Mouse (Mus musculus): ENCODE results near the gene Bud31. TPM values are rescaled to one million over a fixed set of nuclear protein-coding genes. Genes with fewer than 3 reads are reported as not detected.

Bud31 gene
- total and polyA plus RNA-seq, 3 experiments, result 155 to 282 (median 211) TPM

- dilution Hi-C loops (cut with MboI; ENCODE audit: extremely low pct_ligation_motif_present, extremely low pct_unique_long_range_greater_than_20kb, low sequenced_read_pairs) (no loop called here), in situ Hi-C loops (cut with MboI; ENCODE audit: low pct_ligation_motif_present, low pct_unique_long_range_greater_than_20kb, low sequenced_read_pairs) (no loop called here)
These were observed 21.7 kb upstream of the Bud31 start for GRCm38 (mm10) chr5:145118461-145118860.

DNA sequence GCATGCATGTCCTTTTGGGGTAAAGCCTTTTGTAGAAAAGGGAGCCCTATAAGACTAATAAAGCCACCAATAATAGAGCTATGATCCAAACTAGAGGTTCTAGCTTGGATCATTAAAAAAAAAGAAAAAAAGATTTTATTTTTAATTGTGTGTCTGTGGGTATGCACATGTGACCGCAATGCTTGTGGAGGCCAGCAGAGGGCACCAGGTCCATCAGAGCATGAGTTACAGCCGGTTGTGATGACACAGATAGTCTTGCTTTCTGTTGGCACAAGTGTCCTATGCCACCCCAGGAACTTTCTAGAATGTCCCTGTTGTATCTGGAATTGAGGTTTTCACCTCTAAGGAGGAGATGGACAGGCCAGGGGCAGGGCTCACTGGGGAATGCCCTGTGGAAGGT is 20.8 kb upstream of the Bud31 start:
- Histone ChIP-seq H3K4me3 (replicated peaks in 1 of 3; ENCODE audit: low read depth in 2 of 3, low read length in 2 of 3, poor library complexity in 1 of 3) (no peak overlapping the region), H3K36me3 (replicated peaks in 1 of 2; ENCODE audit: control insufficient read depth in 1 of 2, insufficient read depth in 1 of 2, low read length in 1 of 2) (peaks cover 53 to 74% of the 10 kb centered on the region in 2 experiments), H3K27ac (ENCODE audit: insufficient read depth, low read depth) (no peak overlapping the region), H3K9me3 (replicated peaks; ENCODE audit: low read length) (peaks cover 12% of the 10 kb centered on the region), H3K79me2 (replicated peaks; ENCODE audit: control insufficient read depth, extremely low read depth, insufficient read depth, poor library complexity, severe bottlenecking) (peaks cover 70% of the 10 kb centered on the region), H3K9ac (ENCODE audit: insufficient read depth, low read depth) (no peak overlapping the region), H3K4me1 (ENCODE audit: control insufficient read depth in 1 of 2, insufficient read depth in 2 of 2) (peaks cover 0 to 7% of the 10 kb centered on the region in 2 experiments; a peak in 2 of 4 replicates), H3K27me3 (replicated peaks) (no peaks in the 10 kb centered on the region), H3K4me2 (ENCODE audit: insufficient read depth, low read depth, poor library complexity, severe bottlenecking) (no peak overlapping the region)
- in situ Hi-C loops (cut with MboI; ENCODE audit: low pct_ligation_motif_present, low pct_unique_long_range_greater_than_20kb, low sequenced_read_pairs), result no loop called here
- dilution Hi-C loops (cut with MboI; ENCODE audit: extremely low pct_ligation_motif_present, extremely low pct_unique_long_range_greater_than_20kb, low sequenced_read_pairs), result no loop called here
- no peak for TF ChIP-seq ZKSCAN1 (IDR thresholded peaks at IDR 0.05; ENCODE audit: borderline replicate concordance, low read depth, low read length)
- TF ChIP-seq CTCF (conservative IDR thresholded peaks at IDR 0.05 in 1 of 2, IDR thresholded peaks at IDR 0.05 in 1 of 2; ENCODE audit: low read depth in 2 of 2, low read length in 2 of 2), result peak; percentile 34 to 41; a peak in 3 of 4 replicates
- peak; percentile 41 for DNase-seq (ENCODE audit: extremely low read depth)

More at GRCm38 (mm10) chr5:145118461-145118860, 21.7 kb upstream of the Bud31 start:
- DNase-seq (ENCODE audit: extremely low read depth), result no peak
- H3K9ac ChIP-seq (ENCODE audit: insufficient read depth, low read depth), result no peak overlapping the region
- TF ChIP-seq PAX5 (IDR thresholded peaks at IDR 0.05; ENCODE audit: low read length) (no peak), MXI1 (IDR thresholded peaks at IDR 0.05; ENCODE audit: low read depth, low read length) (no peak), KAT2A (IDR thresholded peaks at IDR 0.05; ENCODE audit: insufficient replicate concordance, low read length) (no peak), JUND (conservative IDR thresholded peaks at IDR 0.05; ENCODE audit: low read depth, low read length) (no peak), ZC3H11A (IDR thresholded peaks at IDR 0.05; ENCODE audit: low read depth, low read length) (no peak), NELFE (IDR thresholded peaks at IDR 0.05; ENCODE audit: low read depth, low read length) (no peak), TCF12 (IDR thresholded peaks at IDR 0.05; ENCODE audit: low read depth, low read length) (no peak), USF2 (conservative IDR thresholded peaks at IDR 0.05; ENCODE audit: low read depth, low read length) (no peak), CTCF (conservative IDR thresholded peaks at IDR 0.05 in 1 of 2, IDR thresholded peaks at IDR 0.05 in 1 of 2; ENCODE audit: low read depth in 2 of 2, low read length in 2 of 2) (no peak), ZNF384 (IDR thresholded peaks at IDR 0.05; ENCODE audit: low read depth, low read length) (no peak), CHD2 (IDR thresholded peaks at IDR 0.05; ENCODE audit: low read length) (no peak), MAZ (IDR thresholded peaks at IDR 0.05; ENCODE audit: low read depth, low read length) (no peak), RAD21 (IDR thresholded peaks at IDR 0.05; ENCODE audit: low read depth, low read length) (no peak), SIN3A (IDR thresholded peaks at IDR 0.05; ENCODE audit: low read length) (no peak), MAFK (IDR thresholded peaks at IDR 0.05; ENCODE audit: insufficient replicate concordance, low read length) (no peak), MAX (IDR thresholded peaks at IDR 0.05; ENCODE audit: low read length) (no peak), ETS1 (conservative IDR thresholded peaks at IDR 0.05; ENCODE audit: low read depth, low read length) (no peak), ZKSCAN1 (IDR thresholded peaks at IDR 0.05; ENCODE audit: borderline replicate concordance, low read depth, low read length) (no peak), ELF1 (IDR thresholded peaks at IDR 0.05; ENCODE audit: low read depth, low read length) (no peak), HCFC1 (IDR thresholded peaks at IDR 0.05; ENCODE audit: low read depth, low read length) (no peak)
- H3K79me2 ChIP-seq (replicated peaks; ENCODE audit: control insufficient read depth, extremely low read depth, insufficient read depth, poor library complexity, severe bottlenecking), result peaks cover 70% of the 10 kb centered on the region
- no peak overlapping the region for H3K4me2 ChIP-seq (ENCODE audit: insufficient read depth, low read depth, poor library complexity, severe bottlenecking)
- peaks cover 44 to 65% of the 10 kb centered on the region in 2 experiments for H3K36me3 ChIP-seq (replicated peaks in 1 of 2; ENCODE audit: control insufficient read depth in 1 of 2, insufficient read depth in 1 of 2, low read length in 1 of 2)
- peaks cover 2 to 11% of the 10 kb centered on the region in 2 experiments; a peak in 2 of 4 replicates for H3K4me1 ChIP-seq (ENCODE audit: control insufficient read depth in 1 of 2, insufficient read depth in 2 of 2)
- no peaks in the 10 kb centered on the region for H3K27me3 ChIP-seq (replicated peaks)
- no peak overlapping the region for H3K4me3 ChIP-seq (replicated peaks in 1 of 3; ENCODE audit: low read depth in 2 of 3, low read length in 2 of 3, poor library complexity in 1 of 3)
- peaks cover 12% of the 10 kb centered on the region for H3K9me3 ChIP-seq (replicated peaks; ENCODE audit: low read length)
- H3K27ac ChIP-seq (ENCODE audit: insufficient read depth, low read depth), result no peak overlapping the region
